Mouse (Mus musculus): ENCODE results near the gene Gstt3.
"Not testable (repeated sequence)": the region's sequence is repeated elsewhere in the genome, so short reads cannot be mapped to it uniquely, and the experiment has no call there.

The Gstt3 gene

DNA sequence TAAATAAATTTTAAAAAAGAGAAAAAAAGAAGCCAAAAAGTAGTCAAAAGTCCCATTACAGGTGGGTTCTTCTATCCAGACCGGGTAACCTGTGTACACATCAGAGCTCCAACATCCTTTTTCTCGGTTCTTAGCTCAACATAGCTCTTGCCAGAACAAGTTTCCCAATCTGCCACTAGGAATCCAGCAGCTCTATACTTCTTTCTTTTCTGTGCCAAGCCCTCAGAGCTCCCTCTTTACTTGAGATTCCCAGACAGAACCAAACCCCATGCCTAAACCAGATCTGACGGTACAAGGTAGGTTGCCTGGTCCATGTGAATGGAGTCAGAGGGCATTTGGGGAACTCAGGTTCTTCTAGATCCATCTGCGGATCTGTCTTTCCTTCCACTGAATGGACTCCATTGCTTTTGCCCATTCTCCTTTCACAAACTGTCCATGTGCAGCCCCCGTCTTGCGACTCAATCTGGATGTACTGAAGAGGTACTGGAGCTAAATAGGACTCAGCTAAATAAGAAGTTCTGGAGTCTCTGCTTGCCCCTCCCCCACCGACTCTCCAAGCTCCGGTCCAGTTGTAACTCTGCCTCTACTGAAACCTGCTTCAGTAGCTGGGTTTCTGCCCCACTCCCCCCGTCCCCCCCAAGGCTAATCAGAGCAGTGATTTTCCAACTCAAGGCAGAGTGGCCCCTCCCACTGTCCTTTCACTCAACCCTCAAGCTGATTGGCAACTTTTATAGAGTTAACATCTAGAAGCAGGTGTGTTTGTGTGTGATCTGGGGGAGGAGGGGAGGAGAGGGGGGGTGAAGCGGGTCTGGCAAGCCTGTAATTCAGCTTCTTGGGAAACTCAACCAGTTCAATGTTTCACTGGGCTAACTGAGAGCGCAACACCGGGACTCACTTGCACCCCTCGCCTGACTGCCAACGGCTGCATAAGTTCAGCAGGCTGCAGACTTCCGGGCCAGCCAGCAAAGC is 1.7 kb downstream of the Gstt3 start:
- DNase-seq (ENCODE audit: low read depth, low spot score) = no peak

DNA sequence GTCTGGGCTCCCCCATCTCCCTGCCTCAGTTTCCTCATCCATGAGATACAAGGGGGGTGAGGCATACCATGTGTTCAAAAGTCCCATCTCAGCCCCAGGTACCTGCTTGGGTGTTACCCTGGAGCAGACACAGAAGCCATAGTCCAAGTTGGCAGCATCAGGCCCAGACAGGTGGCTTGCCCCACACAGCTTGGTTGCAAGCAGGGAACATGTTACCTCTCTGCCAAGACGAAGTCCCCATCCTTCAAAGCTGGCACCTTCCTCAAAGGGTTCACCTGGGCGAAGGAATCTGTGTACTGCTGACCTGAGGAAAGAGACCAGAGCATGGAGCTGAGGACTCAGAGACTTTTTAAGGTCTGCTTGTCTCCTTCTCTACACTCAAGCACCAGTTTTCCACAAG is 3.3 kb downstream of the Gstt3 start:
- no peak for DNase-seq (ENCODE audit: low read depth, low spot score)

DNA sequence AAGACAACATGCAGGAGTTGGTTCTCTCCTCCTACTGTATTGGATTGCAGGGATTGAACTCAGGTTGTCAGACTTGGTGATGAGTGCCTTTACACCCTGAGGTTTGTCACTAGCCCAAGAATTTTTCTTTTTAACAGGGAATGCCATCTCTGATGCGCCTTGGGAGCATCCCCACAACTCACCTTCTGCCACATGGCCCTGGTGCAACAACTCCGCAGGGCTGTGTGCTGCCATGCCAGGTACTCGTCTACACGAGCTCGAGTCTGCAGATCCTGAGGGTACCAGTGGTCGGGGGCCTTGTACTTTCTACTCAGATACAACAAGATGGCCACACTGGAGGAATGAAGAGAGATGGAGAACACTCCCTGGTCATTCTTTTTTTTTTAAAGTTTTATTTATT is 4.7 kb downstream of the Gstt3 start:
- DNase-seq (ENCODE audit: low read depth, low spot score) = no peak

DNA sequence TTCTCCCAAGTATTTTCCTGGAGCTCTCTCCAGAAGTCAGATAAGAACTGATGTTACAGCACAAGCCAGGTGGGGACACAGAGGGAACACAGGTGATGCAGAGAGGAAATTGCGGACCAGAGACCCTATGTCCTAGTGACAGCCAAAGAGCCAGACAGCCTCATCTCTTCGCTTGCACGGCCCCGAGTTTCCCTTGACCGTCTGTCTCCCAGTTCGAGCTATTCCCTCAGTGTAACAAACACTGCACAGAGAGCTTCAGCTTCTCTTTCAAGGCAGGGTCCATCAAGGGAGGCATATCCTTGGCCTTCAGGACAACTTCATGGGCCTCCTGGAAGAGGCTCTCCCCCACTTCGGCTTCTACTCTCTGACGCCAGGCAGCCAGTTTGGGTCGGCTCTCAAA is 6.6 kb downstream of the Gstt3 start:
- DNase-seq (ENCODE audit: low read depth, low spot score) = no peak

DNA sequence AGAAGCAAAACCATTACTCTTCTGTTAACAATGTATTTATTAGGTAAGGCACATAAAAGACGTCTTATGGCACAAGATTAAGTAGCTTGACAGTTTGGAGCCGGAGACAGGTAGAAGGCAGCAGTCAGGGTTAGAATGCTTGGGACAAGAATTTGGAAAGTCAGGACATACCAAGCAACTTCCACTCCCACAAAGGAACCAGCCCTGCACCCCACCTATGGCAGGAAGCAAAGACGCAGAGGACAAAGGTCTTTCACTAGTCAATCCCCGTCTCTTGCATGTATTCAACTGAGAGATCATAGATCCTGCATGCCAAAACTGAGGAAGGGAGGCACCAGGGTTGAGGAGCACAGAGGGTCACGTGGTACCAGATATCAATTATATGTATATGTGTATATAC is 7.1 kb downstream of the Gstt3 start:
- DNase-seq (ENCODE audit: low read depth, low spot score) = no peak

DNA sequence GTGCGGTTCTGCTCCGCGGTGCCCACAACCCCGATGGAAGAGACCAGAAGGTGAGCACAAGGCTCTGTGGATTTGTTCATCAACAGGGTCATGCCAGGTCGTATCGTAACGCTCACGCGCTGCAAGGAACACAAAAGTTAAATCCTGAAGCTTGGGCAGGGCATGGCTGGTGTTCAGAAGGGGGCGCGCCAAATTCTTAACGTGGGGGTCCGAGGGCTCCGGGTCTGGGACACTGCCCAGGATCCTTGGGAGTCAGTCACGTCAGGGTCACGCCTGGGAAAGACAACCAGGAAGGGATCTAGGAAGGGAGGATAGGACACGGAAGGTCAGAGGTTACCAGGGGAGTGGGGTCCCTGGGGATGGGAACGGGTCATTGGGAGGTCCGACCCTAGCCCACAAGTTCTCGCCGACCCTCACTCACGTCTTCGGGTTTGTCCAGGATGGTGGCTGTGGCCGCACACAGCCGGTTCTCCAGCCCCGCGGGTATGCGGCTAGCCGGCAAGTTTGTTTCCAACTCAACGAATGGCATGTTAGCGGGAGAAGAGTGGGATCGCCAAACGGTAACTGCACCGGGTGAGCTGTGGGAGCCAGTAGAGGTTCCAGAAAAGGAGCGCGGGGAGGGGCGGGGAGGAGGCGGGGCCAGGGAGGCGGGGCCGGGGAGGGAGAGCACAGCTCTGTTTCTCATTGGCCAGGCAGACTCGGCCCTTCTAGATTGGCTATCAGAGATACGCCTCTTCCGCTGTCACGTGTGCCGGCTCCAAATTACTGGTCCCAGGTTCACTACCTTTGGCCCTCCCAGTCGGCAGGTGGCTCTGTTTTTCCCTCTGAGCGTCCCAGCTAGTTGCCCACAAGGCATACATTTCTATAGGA is 8.2 kb downstream of the Gstt3 start, which contains the start of gene Ddt:
Gene Ddt (minus strand): TSS at position 620 of the 870 bp plus-strand sequence.
- peak; percentile 92 for DNase-seq (ENCODE audit: low read depth, low spot score)

DNA sequence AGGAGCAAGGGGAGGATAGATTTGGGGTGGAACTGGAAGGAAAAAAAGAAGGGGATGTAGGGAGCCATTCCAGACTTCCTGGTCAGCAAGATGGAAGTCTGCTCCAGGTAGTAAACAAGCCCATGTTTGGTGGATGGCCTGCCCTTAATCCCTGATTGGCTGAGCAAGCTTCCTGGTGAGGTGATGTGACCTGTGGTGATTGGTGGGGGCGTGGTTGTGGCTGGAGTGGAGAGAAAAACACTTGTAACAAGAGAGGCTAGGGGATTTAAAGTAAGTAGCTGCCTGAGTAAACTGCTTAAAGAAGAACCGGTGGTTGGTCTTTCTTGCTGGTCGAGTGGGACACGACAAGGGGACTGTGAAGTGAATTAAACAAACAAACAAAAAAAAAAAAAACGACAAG is 13.5 kb downstream of the Gstt3 start:
- not testable (repeated sequence) for DNase-seq (ENCODE audit: low read depth, low spot score)

DNA sequence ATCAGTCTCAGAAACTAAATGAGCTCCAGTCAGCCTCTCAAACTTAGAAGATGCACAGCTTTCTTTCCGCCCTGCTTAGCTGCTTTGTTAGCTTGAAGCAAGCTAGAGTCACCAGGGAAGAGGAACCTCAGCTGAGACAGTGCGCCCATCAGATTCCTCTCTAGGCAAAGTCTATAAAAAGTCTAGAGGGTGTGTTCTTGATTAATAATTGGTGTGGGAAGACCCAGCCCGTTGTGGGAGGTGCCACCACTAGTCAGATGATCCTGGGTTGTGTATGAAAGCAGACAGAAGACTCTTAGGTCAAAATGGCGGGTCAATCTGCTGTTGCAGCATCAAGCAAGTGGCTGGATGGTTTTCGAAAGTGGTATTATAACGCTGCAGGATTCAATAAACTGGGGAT is 14.4 kb downstream of the Gstt3 start:
- no peak for DNase-seq (ENCODE audit: low read depth, low spot score)

DNA sequence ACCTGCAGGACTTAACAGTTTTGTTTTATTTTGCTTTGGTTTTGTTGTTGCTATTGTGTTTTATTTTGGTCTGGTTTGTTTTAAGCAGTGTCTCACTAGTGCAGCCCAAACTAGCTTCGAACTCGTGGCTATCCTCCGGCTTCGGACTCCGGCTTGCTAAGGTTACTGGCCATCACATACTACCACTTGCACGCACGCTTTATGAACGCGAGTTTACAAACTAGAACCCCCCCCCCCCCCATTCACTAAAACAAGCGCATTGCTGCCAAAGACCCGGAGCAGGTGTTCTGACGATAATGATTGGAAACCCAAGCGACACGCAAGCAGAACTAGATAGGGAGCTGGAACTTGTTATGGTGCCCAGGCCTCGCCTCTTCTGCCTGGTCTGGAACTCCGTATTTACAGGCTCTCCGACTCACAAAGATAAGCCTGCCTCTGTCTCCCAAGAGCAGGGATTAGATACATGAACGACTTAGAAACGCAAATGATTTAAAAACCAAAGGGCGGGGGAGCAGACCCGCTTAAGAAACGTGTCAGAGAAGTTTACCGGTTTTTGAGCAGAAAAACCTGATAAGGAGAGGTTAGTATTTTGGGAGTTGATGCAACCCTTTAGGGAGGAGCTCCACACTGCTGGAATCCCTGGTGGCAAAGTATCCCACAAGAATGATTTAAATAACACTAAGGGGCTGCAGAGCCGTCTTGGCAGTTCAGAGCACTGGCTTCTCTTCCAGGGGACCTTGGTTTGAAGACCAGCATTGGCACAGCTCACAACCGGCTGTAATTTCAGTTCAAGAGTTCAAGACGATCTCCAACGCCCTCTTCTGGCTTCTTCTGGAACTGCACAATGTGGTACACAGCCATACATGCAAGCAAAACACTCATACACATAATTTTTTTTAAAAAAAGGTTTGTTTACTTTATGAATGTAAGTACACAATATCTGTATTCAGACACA is 16.4 kb downstream of the Gstt3 start:
- DNase-seq (ENCODE audit: low read depth, low spot score) = no peak

DNA sequence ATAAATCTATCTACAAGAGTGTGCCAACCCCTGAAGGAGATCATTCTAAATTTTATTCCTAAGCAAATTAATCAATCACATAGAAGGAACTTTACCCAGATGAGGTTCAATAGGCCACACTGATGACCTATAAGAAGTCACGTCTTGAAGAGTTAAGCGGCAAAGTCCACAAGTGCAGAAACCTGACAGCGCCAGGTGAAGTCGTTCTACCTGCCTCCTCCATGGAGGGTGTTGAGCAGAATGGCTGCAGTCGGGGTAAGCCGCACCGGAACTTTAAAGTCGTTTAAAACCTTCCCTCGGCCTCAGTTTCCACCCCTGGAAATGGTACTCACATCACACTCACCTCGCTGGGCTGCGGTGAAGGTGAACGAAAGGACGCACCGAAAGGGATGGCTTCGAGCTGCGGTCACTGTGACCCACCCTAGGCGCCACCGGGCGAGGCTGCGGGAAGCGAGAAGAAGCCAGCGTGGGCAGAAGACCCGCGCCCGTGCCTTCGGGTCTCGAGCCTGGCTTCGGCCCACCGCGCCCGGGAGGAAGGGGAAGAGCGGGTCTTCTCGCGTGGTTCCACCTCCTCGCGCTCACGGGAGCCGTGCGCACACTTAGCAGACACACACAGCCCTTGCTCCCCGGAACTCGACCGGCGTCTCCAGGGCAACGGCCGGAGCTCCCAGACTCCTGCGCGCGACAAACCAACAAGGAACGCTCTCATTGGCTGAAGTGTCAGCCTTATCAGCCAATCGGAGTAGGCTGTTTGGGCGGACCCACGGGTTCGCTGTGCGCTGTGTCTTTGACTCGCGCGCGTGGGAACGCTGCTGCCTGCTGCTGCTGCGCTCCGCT is 17.3 kb downstream of the Gstt3 start, which contains the start of gene Cabin1:
Gene Cabin1 (minus strand): TSS at position 660 of the 837 bp plus-strand sequence.
- peak; percentile 97 for DNase-seq (ENCODE audit: low read depth, low spot score)

DNA sequence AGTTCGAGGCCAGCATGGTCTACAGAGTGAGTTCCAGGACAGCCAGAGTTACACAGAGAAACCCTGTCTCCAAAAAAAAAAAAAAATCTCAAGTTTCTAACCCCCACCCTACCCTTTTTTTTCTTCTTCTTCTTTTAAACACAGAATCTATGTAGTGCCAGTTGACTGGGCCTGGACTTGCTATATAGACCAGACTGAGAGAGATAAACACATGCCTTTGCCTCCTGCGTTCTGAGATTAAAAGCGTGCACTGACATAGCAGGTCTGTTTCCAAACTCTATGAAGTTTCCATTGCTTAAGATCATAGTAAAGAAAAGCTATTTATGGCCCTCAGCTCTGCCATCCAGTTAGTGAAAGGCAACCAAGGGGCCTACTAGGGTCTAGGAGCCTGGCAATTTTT is 18.8 kb downstream of the Gstt3 start:
- DNase-seq (ENCODE audit: low read depth, low spot score) = no peak

DNA sequence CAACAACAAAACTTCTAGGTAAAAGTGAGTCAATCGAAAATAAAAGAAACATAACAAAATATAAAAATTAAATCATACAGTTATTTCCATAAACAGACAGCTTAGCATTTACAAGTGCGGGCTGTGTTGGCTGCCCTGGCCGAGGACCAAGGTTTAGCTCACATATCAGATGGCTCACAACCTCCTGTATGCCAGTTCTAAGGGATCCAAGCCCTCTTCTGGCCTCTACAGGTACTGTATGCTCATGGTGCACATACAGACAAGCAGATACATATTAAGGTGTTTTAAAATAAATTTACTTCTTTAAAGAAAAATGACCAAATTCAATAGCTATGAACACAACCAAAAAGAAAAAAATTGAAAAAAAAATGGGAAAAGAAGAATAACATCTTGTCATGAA is 20.9 kb downstream of the Gstt3 start:
- DNase-seq (ENCODE audit: low read depth, low spot score) = no peak

DNA sequence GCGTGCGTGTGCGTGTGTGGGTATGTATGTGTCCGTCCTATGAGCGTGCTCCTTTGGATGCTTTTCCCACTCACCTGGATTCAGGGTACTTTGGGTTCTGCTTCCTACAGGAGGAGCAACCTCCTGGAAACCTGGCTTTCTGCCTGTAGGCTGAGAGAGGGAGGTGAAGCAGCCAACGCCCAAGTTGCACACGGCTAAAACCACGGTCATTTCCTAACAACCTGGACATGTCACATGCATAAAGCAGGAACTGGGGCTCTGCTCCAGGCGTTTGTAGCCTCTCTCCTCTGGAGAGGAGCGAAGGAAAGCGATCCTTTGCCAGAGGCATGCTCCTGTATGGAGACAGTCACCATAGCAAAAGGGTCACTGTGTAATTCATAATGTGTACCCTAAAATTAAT is 24.5 kb downstream of the Gstt3 start:
- no peak for DNase-seq (ENCODE audit: low read depth, low spot score)

DNA sequence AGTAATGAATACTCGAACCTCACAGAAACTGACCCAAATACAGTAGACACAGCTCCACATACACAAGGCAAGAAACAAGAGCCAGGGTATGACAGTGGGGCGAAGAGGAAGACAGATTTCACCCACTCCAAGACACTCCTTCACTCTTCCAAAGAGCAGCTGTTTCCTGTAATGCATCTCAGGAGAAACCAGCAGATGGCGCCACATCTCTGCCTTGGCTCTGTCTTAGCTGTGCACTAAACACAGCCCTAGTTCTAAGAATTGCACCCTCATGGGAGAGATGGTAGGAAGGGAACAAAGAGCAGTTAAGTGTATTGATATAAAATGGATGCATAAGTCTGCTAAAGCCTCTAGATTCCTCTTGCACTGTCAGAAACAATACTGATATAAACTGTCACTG is 37.2 kb downstream of the Gstt3 start:
- DNase-seq (ENCODE audit: low read depth, low spot score) = peak; percentile 78

DNA sequence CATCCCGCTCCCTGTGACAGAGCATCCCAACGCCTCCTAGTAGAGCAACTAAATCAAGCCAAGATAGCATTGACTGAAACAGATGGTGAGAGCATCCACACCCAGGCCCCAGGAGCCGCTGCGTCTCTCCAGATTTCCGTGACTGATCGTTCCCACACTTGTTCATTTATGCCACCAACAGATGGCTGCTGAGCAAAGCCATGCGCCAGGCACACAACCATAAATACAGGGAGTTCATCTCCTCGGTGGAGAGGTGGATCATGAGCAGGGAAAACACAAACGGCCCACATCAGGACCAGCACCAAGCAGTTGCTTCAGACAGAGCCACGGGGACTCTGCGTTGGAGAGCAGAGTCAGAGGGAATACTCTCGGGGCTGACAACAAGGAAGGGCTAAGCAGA is 37.8 kb downstream of the Gstt3 start:
- peak; percentile 91 for DNase-seq (ENCODE audit: low read depth, low spot score)

DNA sequence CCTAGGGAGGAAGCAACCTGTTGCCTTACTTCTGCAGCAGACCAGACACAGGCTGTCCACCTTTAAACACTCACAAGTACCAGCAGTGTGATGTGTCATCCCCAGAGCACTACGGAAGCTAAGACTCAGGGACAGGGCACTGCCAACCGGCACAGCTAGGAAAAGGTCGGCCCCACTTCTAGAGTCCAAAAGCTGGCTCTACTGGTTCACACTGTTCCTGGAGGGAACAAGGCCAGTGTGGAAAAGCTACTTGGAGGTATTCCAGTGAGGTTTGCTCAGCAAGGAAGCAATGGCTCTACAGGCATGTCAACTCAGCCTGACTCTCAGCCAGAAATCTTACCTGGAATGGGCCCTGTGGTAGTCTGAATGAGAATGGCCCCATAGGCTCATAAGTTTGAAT is 40.3 kb downstream of the Gstt3 start:
- no peak for DNase-seq (ENCODE audit: low read depth, low spot score)

DNA sequence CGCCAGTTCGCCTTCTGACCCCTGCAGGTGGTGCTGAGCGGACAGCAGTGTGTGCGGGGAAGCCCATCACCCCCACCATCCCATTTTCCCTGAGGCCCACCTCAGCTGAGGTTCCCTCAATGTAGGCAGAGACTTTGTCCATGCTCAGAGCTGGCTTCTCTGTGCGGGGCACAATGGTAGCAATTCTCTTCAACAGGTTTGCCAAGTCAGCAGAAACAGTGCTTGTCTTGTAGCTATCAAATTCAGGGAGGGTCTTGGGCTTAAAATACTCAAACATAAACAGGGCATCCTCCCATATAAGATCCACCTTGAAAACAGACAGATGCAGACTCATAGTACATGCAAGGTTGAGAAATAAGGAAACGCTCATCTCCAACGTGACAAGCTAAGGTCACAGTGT is 55.8 kb downstream of the Gstt3 start:
- no peak for DNase-seq (ENCODE audit: low read depth, low spot score)
